Mouse (Mus musculus): ENCODE results near the gene Gm5935. TPM values are rescaled to one million over a fixed set of nuclear protein-coding genes. Genes with fewer than 3 reads are reported as not detected.
"Not testable (repeated sequence)": the region's sequence is repeated elsewhere in the genome, so short reads cannot be mapped to it uniquely, and the experiment has no call there.

Gene Gm5935
- total RNA-seq (2021) = not detected

DNA sequence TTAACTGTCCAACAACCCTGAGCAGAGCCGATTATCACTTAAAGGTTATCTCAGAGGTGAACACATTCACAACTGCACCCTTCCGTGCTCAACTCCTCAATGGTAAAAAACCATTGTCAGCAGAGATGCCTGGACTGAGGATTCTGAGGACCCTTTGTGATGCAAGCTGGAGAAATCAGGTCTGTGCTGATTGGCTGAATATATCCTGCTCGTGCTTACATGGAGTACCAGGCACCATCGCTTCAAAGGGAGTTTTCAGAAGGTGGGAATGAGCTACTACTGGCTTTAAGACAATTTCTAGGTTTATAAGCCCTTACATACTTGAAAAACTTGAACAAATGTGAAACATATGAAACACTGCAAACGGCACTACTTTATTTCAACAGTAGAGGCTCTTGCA is at the start of gene Gm5935:
Gene Gm5935 (minus strand): TSS at position 101 of the 400 bp plus-strand sequence.
- intact Hi-C loops (cut with DNase I); DNase-seq: not testable (repeated sequence)

Other genes with a start within 250 kb of the Gm5935 start
- gene Gm4297, start 200.3 kb downstream of the Gm5935 start, total RNA-seq (2021) = not detected

Data from left cerebral cortex, postnatal 4 days (tissue).